Mouse (Mus musculus) kidney, adult 2 months (tissue): ENCODE measurements around the gene Mcrip1.

Source experiments
- CTCF ChIP-seq: fragments of 200-500 bp; conservative IDR thresholded peaks from 2 replicates; pipeline ENCODE4 v1.5.1; 2011; ENCODE audit warnings: low read depth, mild to moderate bottlenecking, control low read depth, low read length, moderate library complexity, mixed read lengths; ENCODE audit not compliant: insufficient read depth, insufficient read length
- POLR2A ChIP-seq: fragments of 200-500 bp; IDR thresholded peaks from one replicate; pipeline ENCODE4 v1.6.1; 2011; ENCODE audit warnings: low read depth, low read length, control low read depth

GRCm38 (mm10) chr11:120548786-120549167 is 750 bp downstream of the Mcrip1 start:
- TF ChIP-seq CTCF = no peak
- TF ChIP-seq POLR2A = no peak
